26 mouse cellular contexts compared by ENCODE assay signal in genomic region chr14:30068566-30068965, GRCm38 (mm10). TPM values are rescaled to one million over a fixed set of nuclear protein-coding genes. Genes with fewer than 3 reads are reported as not detected.
"Had no signal": no experiment of that assay in that cellular context is flagged by ENCODE, and none has a peak within 500 bp of the region (broad histone marks: within the 10 kb centered on the region; RNA-seq: fewer than 3 reads in every experiment).

No protein-coding gene starts in this region.

- DNase-seq: gastrocnemius, postnatal 14 days; gastrocnemius, postnatal 36 days; heart, adult 11 months; heart, adult 2 months; heart, postnatal 14 days; heart, postnatal 36 days; kidney, adult 11 months; kidney, adult 2 months; kidney, adult 9 months; kidney, postnatal 10 days; kidney, postnatal 25 days; kidney, postnatal 4 days; liver; liver, embryonic 13.5 days had no signal

- ATAC-seq: hindbrain, embryonic 16.5 days; intestine, embryonic 16.5 days had no signal

- H3K4me3 ChIP-seq: heart, adult 2 months; heart, embryonic 13.5 days; heart, embryonic 15.5 days; hindbrain, embryonic 12.5 days; layer of hippocampus, adult 2 months; limb, embryonic 10.5 days; limb, embryonic 12.5 days; liver, embryonic 13.5 days had no signal

- H3K4me1 ChIP-seq: heart, embryonic 13.5 days; heart, embryonic 15.5 days; hindbrain, embryonic 12.5 days; limb, embryonic 10.5 days; limb, embryonic 12.5 days had no signal

- H3K36me3 ChIP-seq: heart, embryonic 15.5 days; hindbrain, embryonic 12.5 days; limb, embryonic 10.5 days; limb, embryonic 12.5 days; liver, embryonic 13.5 days had no signal

- H3K9me3 ChIP-seq: heart, embryonic 13.5 days; heart, embryonic 15.5 days; hindbrain, embryonic 12.5 days; limb, embryonic 10.5 days; limb, embryonic 12.5 days; liver, embryonic 13.5 days had no signal

- H3K4me2 ChIP-seq: heart, embryonic 11.5 days; heart, embryonic 13.5 days; heart, embryonic 15.5 days; hindbrain, embryonic 12.5 days; hindbrain, embryonic 14.5 days; limb, embryonic 12.5 days; liver, embryonic 11.5 days; liver, embryonic 13.5 days had no signal

- H3K9ac ChIP-seq: heart, embryonic 13.5 days; heart, embryonic 15.5 days; hindbrain, embryonic 12.5 days; hindbrain, embryonic 14.5 days; limb, embryonic 12.5 days; liver, embryonic 13.5 days had no signal

- H3K27me3 ChIP-seq: heart, embryonic 13.5 days; heart, embryonic 15.5 days; hindbrain, embryonic 12.5 days; limb, embryonic 12.5 days; liver, embryonic 13.5 days had no signal

- H3K27ac ChIP-seq: heart, adult 2 months; heart, embryonic 13.5 days; heart, embryonic 15.5 days; hindbrain, embryonic 12.5 days; hindbrain, embryonic 14.5 days; layer of hippocampus, adult 2 months; limb, embryonic 10.5 days; limb, embryonic 12.5 days; liver, embryonic 13.5 days had no signal

RNA-seq across cellular contexts. Expression of gene Chdh, which starts 59.7 kb away (rescaled TPM):
- polyA plus RNA-seq: heart, postnatal 0 days had no signal

RNA-seq across cellular contexts. Expression of gene Il17rb, which starts 59.9 kb away (rescaled TPM):
- total RNA-seq: gastrocnemius, postnatal 36 days; heart, adult 2 months; heart, postnatal 36 days had no signal
